Mouse (Mus musculus) limb, embryonic 14.5 days (tissue): ENCODE data around the gene Sult6b2. TPM values are rescaled to one million over a fixed set of nuclear protein-coding genes. Genes with fewer than 3 reads are reported as not detected.

Experiments
- ATAC-seq: fragments of 200-750 bp; cut with Nextera tagmentation; 2 replicates; pipeline ENCODE4 v1.8.0; 2017; ENCODE audit warnings: low read depth, moderate number of reproducible peaks, moderate TSS enrichment; ENCODE audit not compliant: low FRiP score
- DNase-seq: peaks from one replicate; pipeline ENCODE4 v3.0.0-alpha.2; 2015; ENCODE audit warnings: low spot score
- H3K27ac ChIP-seq: fragments of 300-500 bp; sonication (generic); replicated peaks from 2 replicates; pipeline ENCODE4 v1.5.1; 2014; ENCODE audit warnings: low read depth, mild to moderate bottlenecking, low read length, moderate library complexity, mixed read lengths
- H3K27me3 ChIP-seq: fragments of 300-500 bp; sonication (generic); 2 replicates; pipeline ENCODE4 v1.6.1; 2014; ENCODE audit warnings: low read length, mixed read lengths; ENCODE audit not compliant: control insufficient read depth, insufficient read depth
- H3K36me3 ChIP-seq: fragments of 300-500 bp; sonication (generic); 2 replicates; pipeline ENCODE4 v1.6.1; 2014; ENCODE audit warnings: mild to moderate bottlenecking, low read length, moderate library complexity, mixed read lengths; ENCODE audit not compliant: control insufficient read depth, insufficient read depth
- H3K4me1 ChIP-seq: fragments of 300-500 bp; sonication (generic); 2 replicates; pipeline ENCODE4 v1.6.1; 2014; ENCODE audit warnings: antibody characterized with exemption, low read length, mixed read lengths; ENCODE audit not compliant: control insufficient read depth, insufficient read depth
- H3K4me2 ChIP-seq: fragments of 300-500 bp; sonication (generic); replicated peaks from 2 replicates; pipeline ENCODE4 v1.6.1; 2014; ENCODE audit warnings: low read depth, mild to moderate bottlenecking, low read length, moderate library complexity; ENCODE audit not compliant: severe bottlenecking
- H3K4me3 ChIP-seq: fragments of 300-500 bp; sonication (generic); replicated peaks from 2 replicates; pipeline ENCODE4 v1.5.1; 2014; ENCODE audit warnings: low read length
- H3K9ac ChIP-seq: fragments of 300-500 bp; sonication (generic); 2 replicates; pipeline ENCODE4 v1.6.1; 2014; ENCODE audit warnings: mild to moderate bottlenecking, low read depth, low read length, moderate library complexity; ENCODE audit not compliant: severe bottlenecking
- H3K9me3 ChIP-seq: fragments of 300-500 bp; sonication (generic); 2 replicates; pipeline ENCODE4 v1.6.1; 2016; ENCODE audit warnings: low read length; ENCODE audit not compliant: control insufficient read depth
- POLR2A ChIP-seq: fragments of 200-500 bp; IDR thresholded peaks from 2 replicates; pipeline ENCODE4 v1.8.0; 2012; ENCODE audit warnings: inconsistent platforms, mild to moderate bottlenecking, moderate library complexity, borderline replicate concordance; ENCODE audit not compliant: insufficient read depth, insufficient read length; ENCODE audit errors: extremely low read depth
- WGBS: fragments of 180-500 bp; shearing (Covaris S2); extraction: QIAGEN DNeasy Blood & Tissue Kit; methylation state at CpG from one replicate; pipeline ENCODE4 v1.1.7; 2014; 5-methylcytosine and 5-hydroxymethylcytosine counted together
- polyA plus RNA-seq, 2 experiments: library from polyadenylated mRNA; depleted of rRNA in 1 of 2; stranded (reverse) in 1 of 2; unstranded in 1 of 2; fragments of >200 nt; fragmentation: Nextera tagmentation in 1 of 2; extraction: Ambion mirVana in 1 of 2; gene quantifications; 2 replicates each; pipeline versions ENCODE4 v1.2.1 to v1.2.3; 2012 to 2014

Gene Sult6b2
- polyA plus RNA-seq, 2 experiments: 0.13 TPM; not detected in 1

- Histone ChIP-seq H3K9ac (no peak overlapping the region), H3K36me3 (no peaks in the 10 kb centered on the region), H3K4me3 (no peak overlapping the region), H3K27me3 (no peaks in the 10 kb centered on the region), H3K9me3 (no peaks in the 10 kb centered on the region), H3K27ac (no peak overlapping the region), H3K4me2 (no peak overlapping the region), H3K4me1 (no peaks in the 10 kb centered on the region)
- no peak for DNase-seq
- 73% methylated on average over 5 of the region's 5 CpGs for WGBS
- ATAC-seq: no peak
- no peak for TF ChIP-seq POLR2A
These were observed 2.6 kb downstream of the Sult6b2 start for GRCm38 (mm10) chr6:142801687-142802086.

GRCm38 (mm10) chr6:142799704-142800374 is 4.5 kb downstream of the Sult6b2 start:
- 82% methylated on average over 7 of the region's 7 CpGs for WGBS
- no peak overlapping the region for H3K4me2 ChIP-seq
- H3K9me3 ChIP-seq: no peaks in the 10 kb centered on the region
- H3K4me1 ChIP-seq: no peaks in the 10 kb centered on the region
- ATAC-seq (no peak), DNase-seq (no peak)
- no peak overlapping the region for H3K27ac ChIP-seq
- no peaks in the 10 kb centered on the region for H3K36me3 ChIP-seq
- H3K27me3 ChIP-seq: no peaks in the 10 kb centered on the region
- no peak for TF ChIP-seq POLR2A
- H3K4me3 ChIP-seq: no peak overlapping the region
- no peak overlapping the region for H3K9ac ChIP-seq

GRCm38 (mm10) chr6:142798837-142799236 is 5.5 kb downstream of the Sult6b2 start:
- no peak overlapping the region for H3K27ac ChIP-seq
- WGBS: 84% methylated on average over 9 of the region's 9 CpGs
- no peak for TF ChIP-seq POLR2A
- no peaks in the 10 kb centered on the region for H3K36me3 ChIP-seq
- no peak for ATAC-seq
- H3K9ac ChIP-seq: no peak overlapping the region
- H3K9me3 ChIP-seq: no peaks in the 10 kb centered on the region
- no peak overlapping the region for H3K4me3 ChIP-seq
- no peaks in the 10 kb centered on the region for H3K4me1 ChIP-seq
- DNase-seq: no peak
- H3K4me2 ChIP-seq: no peak overlapping the region
- no peaks in the 10 kb centered on the region for H3K27me3 ChIP-seq

GRCm38 (mm10) chr6:142797996-142798395 is 6.3 kb downstream of the Sult6b2 start:
- no peak for ATAC-seq
- H3K27me3 ChIP-seq: no peaks in the 10 kb centered on the region
- no peak overlapping the region for H3K4me2 ChIP-seq
- no peaks in the 10 kb centered on the region for H3K4me1 ChIP-seq
- DNase-seq: no peak
- H3K9me3 ChIP-seq: no peaks in the 10 kb centered on the region
- no peak for TF ChIP-seq POLR2A
- no peaks in the 10 kb centered on the region for H3K36me3 ChIP-seq
- no peak overlapping the region for H3K4me3 ChIP-seq
- H3K27ac ChIP-seq: no peak overlapping the region
- WGBS: 79% methylated on average over 1 of the region's 1 CpGs
- no peak overlapping the region for H3K9ac ChIP-seq

- WGBS: 71% methylated on average over 15 of the region's 15 CpGs
- Histone ChIP-seq H3K27me3 (no peaks in the 10 kb centered on the region), H3K9ac (no peak overlapping the region), H3K36me3 (no peaks in the 10 kb centered on the region), H3K4me2 (no peak overlapping the region), H3K4me1 (no peaks in the 10 kb centered on the region), H3K4me3 (no peak overlapping the region), H3K9me3 (no peaks in the 10 kb centered on the region), H3K27ac (no peak overlapping the region)
- DNase-seq (no peak), ATAC-seq (no peak)
- TF ChIP-seq POLR2A: no peak
These were observed 8.5 kb downstream of the Sult6b2 start for GRCm38 (mm10) chr6:142795655-142796441.
